Mouse (Mus musculus) liver, embryonic 11.5 days (tissue): ENCODE measurements around the gene Rcsd1. TPM values are rescaled to one million over a fixed set of nuclear protein-coding genes. Genes with fewer than 3 reads are reported as not detected.

Source experiments
- ATAC-seq: fragments of 200-750 bp; cut with Nextera tagmentation; replicated peaks from 2 replicates; pipeline ENCODE4 v1.8.0; 2017; ENCODE audit warnings: moderate number of reproducible peaks, mild to moderate bottlenecking, moderate TSS enrichment, moderate library complexity; ENCODE audit not compliant: low FRiP score
- DNase-seq: peaks from one replicate; pipeline ENCODE4 v3.0.0-alpha.2; 2017; ENCODE audit warnings: low spot score
- H3K27ac ChIP-seq: fragments of 300-500 bp; sonication (generic); 2 replicates; pipeline ENCODE4 v1.5.1; 2014; ENCODE audit warnings: mild to moderate bottlenecking, low read depth, low read length, control low read depth
- H3K27me3 ChIP-seq: fragments of 300-500 bp; sonication (generic); replicated peaks from 2 replicates; pipeline ENCODE4 v1.6.1; 2014; ENCODE audit warnings: low read length, mixed read lengths; ENCODE audit not compliant: control insufficient read depth, insufficient read depth
- H3K36me3 ChIP-seq: fragments of 300-500 bp; sonication (generic); 2 replicates; pipeline ENCODE4 v1.6.1; 2014; ENCODE audit warnings: mild to moderate bottlenecking, low read length, moderate library complexity, mixed read lengths; ENCODE audit not compliant: control insufficient read depth, insufficient read depth
- H3K4me1 ChIP-seq: fragments of 300-500 bp; sonication (generic); replicated peaks from 2 replicates; pipeline ENCODE4 v1.6.1; 2014; ENCODE audit warnings: low read length, mixed read lengths; ENCODE audit not compliant: control insufficient read depth, insufficient read depth
- H3K4me2 ChIP-seq: fragments of 300-500 bp; sonication (generic); 2 replicates; pipeline ENCODE4 v1.6.1; 2014; ENCODE audit warnings: mild to moderate bottlenecking, control low read depth, moderate library complexity
- H3K4me3 ChIP-seq: fragments of 300-500 bp; sonication (generic); 2 replicates; pipeline ENCODE4 v1.5.1; 2014; ENCODE audit warnings: low read depth, low read length, control low read depth
- H3K9ac ChIP-seq: fragments of 300-500 bp; sonication (generic); 2 replicates; pipeline ENCODE4 v1.6.1; 2014; ENCODE audit warnings: low read depth, low read length, control low read depth
- H3K9me3 ChIP-seq: fragments of 300-500 bp; sonication (generic); 2 replicates; pipeline ENCODE4 v1.6.1; 2016; ENCODE audit warnings: low read length, inconsistent platforms, mixed read lengths; ENCODE audit not compliant: control insufficient read depth
- WGBS: fragments of 180-500 bp; shearing (Covaris S2); extraction: QIAGEN DNeasy Blood & Tissue Kit; methylation state at CpG from one replicate; pipeline ENCODE4 v1.1.7; 2014; 5-methylcytosine and 5-hydroxymethylcytosine counted together
- polyA plus RNA-seq: library from polyadenylated mRNA; unstranded; fragments of >200 nt; fragmentation: Nextera tagmentation; extraction: Ambion mirVana; gene quantifications from 2 replicates; pipeline ENCODE4 v1.2.1, GENCODE M21; 2014

Rcsd1 gene
- polyA plus RNA-seq, 1 experiment from 2014 or later: 17.8 TPM

DNA sequence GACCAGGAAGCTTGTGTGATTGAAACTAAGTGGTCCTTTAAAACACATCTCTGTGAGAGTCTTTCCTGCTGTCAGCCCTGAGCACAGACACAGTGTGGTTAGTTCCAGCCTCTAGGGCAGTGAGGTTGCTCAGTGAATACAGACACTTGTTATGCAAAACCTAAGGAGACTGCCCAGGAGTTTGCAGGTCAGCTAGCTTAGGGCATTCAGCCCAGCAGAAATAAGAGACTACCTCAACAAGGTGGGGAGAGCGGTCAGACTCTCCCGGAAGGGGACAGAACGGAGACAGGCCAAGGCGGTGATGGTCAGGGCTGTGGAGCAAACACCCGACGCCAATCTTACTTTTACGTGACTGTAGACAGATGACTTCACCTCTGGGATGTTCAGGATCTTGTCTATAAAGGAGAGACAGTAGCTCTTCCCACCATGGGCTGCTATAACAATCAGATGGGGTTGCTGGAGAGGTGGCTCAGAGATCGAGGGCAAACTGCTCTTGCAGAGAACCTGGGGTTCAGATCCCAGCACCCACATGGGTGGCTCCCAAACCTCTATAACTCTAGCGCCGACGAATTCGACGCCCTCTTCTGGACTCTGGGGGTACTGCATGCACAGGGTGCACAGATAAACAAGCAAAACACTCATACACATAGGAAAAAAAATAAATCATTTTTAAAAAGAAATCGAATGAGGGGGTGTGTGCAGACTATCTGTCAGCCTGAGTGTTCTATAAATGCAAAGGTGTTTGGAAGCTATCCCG is 30.5 kb downstream of the Rcsd1 start:
- Histone ChIP-seq H3K9me3 (no peaks in the 10 kb centered on the region), H3K27ac (no peak overlapping the region), H3K4me2 (no peak overlapping the region), H3K9ac (no peak overlapping the region), H3K27me3 (no peaks in the 10 kb centered on the region), H3K4me1 (peaks cover 11% of the 10 kb centered on the region), H3K36me3 (no peaks in the 10 kb centered on the region; the same call in 1 of the 2 replicates), H3K4me3 (no peak overlapping the region)
- WGBS: 78% methylated on average over 15 of the region's 15 CpGs
- no peak for ATAC-seq
- no peak for DNase-seq

DNA sequence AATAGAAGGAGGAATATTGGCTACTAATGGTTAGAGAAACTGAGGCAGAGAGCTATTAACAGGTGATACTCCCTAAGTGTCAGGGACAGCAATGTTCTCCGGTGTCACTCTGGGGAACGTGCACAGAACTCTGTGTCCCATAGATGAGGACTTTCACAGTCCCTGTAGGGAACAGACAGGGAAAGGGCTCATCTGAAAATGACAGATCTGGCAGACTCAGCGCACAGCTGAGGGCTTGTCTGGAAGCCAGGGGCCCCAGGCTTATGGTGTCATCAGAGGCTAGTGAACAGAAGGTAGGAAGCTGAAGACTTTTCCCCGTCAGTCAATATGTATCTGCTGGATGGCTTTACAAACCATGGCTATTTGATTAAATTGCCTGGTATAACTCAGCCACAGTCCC is 32.0 kb downstream of the Rcsd1 start:
- no peaks in the 10 kb centered on the region for H3K27me3 ChIP-seq
- DNase-seq: no peak
- no peak overlapping the region for H3K9ac ChIP-seq
- H3K4me1 ChIP-seq: peaks cover 11% of the 10 kb centered on the region
- no peak overlapping the region for H3K4me2 ChIP-seq
- no peaks in the 10 kb centered on the region for H3K9me3 ChIP-seq
- WGBS: 83% methylated on average over 4 of the region's 4 CpGs
- H3K4me3 ChIP-seq: no peak overlapping the region
- no peak for ATAC-seq
- H3K27ac ChIP-seq: no peak overlapping the region
- no peaks in the 10 kb centered on the region; the same call in 1 of the 2 replicates for H3K36me3 ChIP-seq

DNA sequence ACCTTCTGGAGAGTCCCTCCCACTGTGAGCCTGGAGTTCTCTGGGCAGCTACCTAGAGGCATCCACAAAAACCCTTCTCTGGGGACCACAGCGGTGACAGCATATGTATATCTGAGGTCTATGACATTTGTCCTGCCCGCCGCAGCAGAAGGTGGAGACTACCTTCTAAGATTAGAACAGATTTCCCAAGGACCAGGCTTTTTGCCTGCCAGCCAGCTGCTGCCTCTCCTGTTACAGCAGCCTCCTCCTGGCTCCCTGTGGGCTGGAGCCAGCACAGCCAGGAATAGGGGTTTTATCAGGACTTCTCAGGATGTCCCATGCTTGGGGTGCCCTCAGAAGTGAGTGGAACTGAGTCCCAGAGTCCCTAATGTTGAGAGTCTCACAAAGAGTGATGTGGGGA is 32.6 kb downstream of the Rcsd1 start:
- Histone ChIP-seq H3K27ac (no peak overlapping the region), H3K4me1 (peaks cover 8% of the 10 kb centered on the region), H3K36me3 (no peaks in the 10 kb centered on the region; the same call in 1 of the 2 replicates), H3K4me3 (no peak overlapping the region), H3K9me3 (no peaks in the 10 kb centered on the region), H3K27me3 (no peaks in the 10 kb centered on the region), H3K4me2 (no peak overlapping the region), H3K9ac (no peak overlapping the region)
- WGBS: 70% methylated on average over 3 of the region's 3 CpGs
- no peak for DNase-seq
- no peak for ATAC-seq

DNA sequence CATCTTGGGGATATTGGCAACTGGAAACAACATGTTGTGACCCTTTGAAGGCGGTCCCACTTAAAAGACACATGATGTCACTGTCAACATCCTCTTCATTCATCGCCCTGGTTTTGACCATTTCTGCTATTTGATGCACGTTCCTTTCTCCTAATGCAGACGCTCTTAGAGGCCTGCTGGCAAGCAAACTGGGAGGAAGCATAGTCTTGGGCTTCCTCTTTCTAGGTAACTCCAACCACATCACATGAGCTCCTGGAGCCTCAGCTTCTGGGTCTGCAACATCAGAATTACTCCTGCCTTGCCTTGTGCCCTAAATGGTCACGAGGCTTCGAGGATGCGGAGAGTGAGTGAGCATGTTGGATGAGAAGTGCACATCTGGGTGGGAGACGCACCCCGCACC is 34.4 kb downstream of the Rcsd1 start:
- WGBS: 74% methylated on average over 9 of the region's 9 CpGs
- Histone ChIP-seq H3K27me3 (no peaks in the 10 kb centered on the region), H3K9me3 (no peaks in the 10 kb centered on the region), H3K4me2 (no peak overlapping the region), H3K36me3 (no peaks in the 10 kb centered on the region; the same call in 1 of the 2 replicates), H3K27ac (no peak overlapping the region), H3K4me1 (peaks cover 7% of the 10 kb centered on the region), H3K4me3 (no peak overlapping the region), H3K9ac (no peak overlapping the region)
- ATAC-seq (no peak), DNase-seq (no peak)

DNA sequence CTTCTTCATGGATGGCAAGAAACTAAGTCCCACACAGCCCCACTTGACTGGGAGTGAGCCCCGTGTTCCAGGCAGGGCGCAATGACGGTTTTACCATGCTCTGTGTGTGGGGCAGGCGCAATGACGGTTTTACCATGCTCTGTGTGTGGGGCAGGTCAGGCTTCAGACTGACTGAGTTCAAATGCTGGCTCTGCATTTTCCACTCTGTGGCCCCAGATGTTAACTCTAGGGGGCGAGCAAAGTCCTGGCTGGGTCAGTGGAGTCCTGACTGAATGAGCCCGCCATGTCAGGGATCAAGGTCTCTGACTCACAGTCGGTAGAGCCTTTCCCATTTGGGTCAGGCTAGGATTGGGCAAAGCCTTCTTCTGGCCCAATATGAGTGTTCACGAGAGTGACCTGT is 37.2 kb downstream of the Rcsd1 start:
- 72% methylated on average over 9 of the region's 9 CpGs for WGBS
- H3K9me3 ChIP-seq: no peaks in the 10 kb centered on the region
- ATAC-seq (no peak), DNase-seq (no peak)
- no peaks in the 10 kb centered on the region; the same call in 1 of the 2 replicates for H3K36me3 ChIP-seq
- H3K4me2 ChIP-seq: no peak overlapping the region
- H3K9ac ChIP-seq: no peak overlapping the region
- H3K27me3 ChIP-seq: no peaks in the 10 kb centered on the region
- H3K4me1 ChIP-seq: peaks cover 3% of the 10 kb centered on the region
- no peak overlapping the region for H3K27ac ChIP-seq
- no peak overlapping the region for H3K4me3 ChIP-seq

DNA sequence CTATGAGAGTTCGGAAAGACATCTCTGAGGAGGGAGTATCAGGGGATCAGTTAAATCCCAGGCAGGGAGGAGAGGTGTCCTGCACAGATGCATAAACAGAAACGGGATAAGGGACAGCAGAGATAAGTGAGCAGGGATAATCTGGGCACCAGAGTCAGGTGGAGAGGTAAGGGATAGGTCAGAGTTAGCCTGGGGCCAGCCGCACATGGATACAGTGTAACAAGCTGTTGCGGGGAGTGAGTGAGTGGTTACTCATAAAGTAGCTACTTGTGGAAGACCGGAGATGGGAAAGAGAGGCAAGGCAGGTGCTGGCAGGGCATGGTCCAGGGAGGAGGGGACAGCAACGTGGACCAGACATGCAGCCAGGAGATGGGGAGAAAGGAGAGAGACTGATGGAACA is 39.5 kb downstream of the Rcsd1 start:
- Histone ChIP-seq H3K9me3 (no peaks in the 10 kb centered on the region), H3K27ac (no peak overlapping the region), H3K36me3 (no peaks in the 10 kb centered on the region; the same call in 1 of the 2 replicates), H3K27me3 (no peaks in the 10 kb centered on the region), H3K4me1 (no peaks in the 10 kb centered on the region; the same call in 1 of the 2 replicates), H3K9ac (no peak overlapping the region), H3K4me2 (no peak overlapping the region), H3K4me3 (no peak overlapping the region)
- no peak for DNase-seq
- no peak for ATAC-seq
- WGBS: 77% methylated on average over 6 of the region's 6 CpGs

DNA sequence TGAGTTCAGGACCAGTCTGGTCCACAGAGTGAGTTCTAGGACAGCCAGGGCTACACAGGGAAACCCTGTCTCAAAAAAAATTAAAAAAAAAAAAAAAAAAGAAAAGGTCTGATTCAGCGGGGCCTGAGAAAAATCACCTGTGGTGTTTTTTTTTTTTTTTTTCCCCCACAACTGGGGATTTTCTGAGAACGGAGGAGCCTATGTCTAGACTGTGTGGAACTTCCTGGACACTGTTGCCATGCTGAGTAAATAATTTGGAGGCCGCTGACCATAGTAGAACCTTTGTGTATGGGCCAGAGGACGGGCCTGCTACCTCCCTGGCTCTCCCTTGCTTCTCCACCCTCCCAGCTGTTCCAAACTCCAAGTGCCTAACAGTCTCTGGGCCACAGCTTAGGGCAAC is 40.7 kb downstream of the Rcsd1 start:
- H3K27me3 ChIP-seq: no peaks in the 10 kb centered on the region
- no peaks in the 10 kb centered on the region for H3K9me3 ChIP-seq
- DNase-seq (no peak), ATAC-seq (no peak)
- no peak overlapping the region for H3K27ac ChIP-seq
- H3K9ac ChIP-seq: no peak overlapping the region
- H3K36me3 ChIP-seq: no peaks in the 10 kb centered on the region
- H3K4me2 ChIP-seq: no peak overlapping the region
- H3K4me1 ChIP-seq: no peaks in the 10 kb centered on the region; the same call in 1 of the 2 replicates
- no peak overlapping the region for H3K4me3 ChIP-seq
- 76% methylated on average over 4 of the region's 4 CpGs for WGBS

DNA sequence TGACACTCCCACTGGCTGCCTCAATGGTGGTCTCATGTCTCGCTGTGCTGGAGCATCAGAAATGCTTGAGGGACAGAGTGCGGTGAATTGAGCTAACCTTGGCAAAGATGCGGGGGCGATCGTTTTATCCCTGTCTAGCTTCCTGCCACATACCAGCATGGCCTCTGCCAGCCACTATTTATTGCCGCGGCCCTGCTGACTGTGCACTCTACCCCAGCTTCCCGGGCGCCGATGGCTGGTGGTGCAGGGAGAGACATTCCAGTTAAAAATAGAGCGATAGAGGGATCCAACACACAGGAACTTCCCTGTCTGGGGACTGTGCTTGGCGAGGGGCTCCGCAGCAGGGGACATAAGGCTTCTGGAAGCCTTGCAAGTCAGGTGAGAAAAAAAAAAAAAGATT is 42.2 kb downstream of the Rcsd1 start:
- no peak for ATAC-seq
- H3K9me3 ChIP-seq: no peaks in the 10 kb centered on the region
- H3K4me2 ChIP-seq: no peak overlapping the region
- H3K27me3 ChIP-seq: no peaks in the 10 kb centered on the region
- DNase-seq: no peak
- no peaks in the 10 kb centered on the region for H3K36me3 ChIP-seq
- no peak overlapping the region for H3K4me3 ChIP-seq
- H3K4me1 ChIP-seq: no peaks in the 10 kb centered on the region; the same call in 1 of the 2 replicates
- WGBS: 53% methylated on average over 13 of the region's 13 CpGs
- H3K9ac ChIP-seq: no peak overlapping the region
- no peak overlapping the region for H3K27ac ChIP-seq

DNA sequence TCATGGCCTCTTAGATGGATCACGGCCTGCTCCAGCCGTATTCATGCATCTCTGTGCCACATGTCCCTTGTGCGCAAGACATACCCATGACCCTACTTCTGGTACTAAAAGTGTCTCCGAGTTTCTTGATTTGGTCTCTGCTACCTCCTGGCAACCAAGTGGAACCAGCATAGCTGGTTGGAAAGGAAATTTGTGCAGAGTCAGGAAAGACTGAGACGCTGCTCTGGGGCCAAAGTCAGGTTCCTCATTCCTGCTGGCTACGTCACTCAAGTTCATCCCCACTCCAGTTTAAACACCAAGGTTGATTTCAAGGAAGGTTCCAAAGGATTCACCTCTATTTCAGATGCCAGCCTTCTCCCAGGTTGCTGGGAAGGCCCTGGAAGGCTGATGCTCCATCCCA is 42.6 kb downstream of the Rcsd1 start:
- Histone ChIP-seq H3K4me1 (no peaks in the 10 kb centered on the region; the same call in 1 of the 2 replicates), H3K4me3 (no peak overlapping the region), H3K27ac (no peak overlapping the region), H3K9ac (no peak overlapping the region), H3K4me2 (no peak overlapping the region), H3K9me3 (no peaks in the 10 kb centered on the region), H3K27me3 (no peaks in the 10 kb centered on the region), H3K36me3 (no peaks in the 10 kb centered on the region)
- DNase-seq (no peak), ATAC-seq (no peak)
- WGBS: 75% methylated on average over 6 of the region's 6 CpGs
